Mouse (Mus musculus) left cerebral cortex, postnatal 10 days (tissue): Measurements from ENCODE around the gene Slc38a3. TPM values are rescaled to one million over a fixed set of nuclear protein-coding genes. Genes with fewer than 3 reads are reported as not detected.
A peak's percentile ranks its signal among the peaks of the same experiment; 100 is the strongest.

Experiments
- DNase-seq, 2 experiments: peaks; one replicate each; pipeline ENCODE4 v3.0.0; 2021 to 2022; ENCODE audit warnings: low spot score in 2 of 2, mixed read lengths in 1 of 2; ENCODE audit errors: extremely low spot score in 1 of 2
- intact Hi-C: fragments of 180-260 bp; cut with DNase I; formaldehyde crosslinking; loops from one replicate; pipeline ENCODE4 v1.15.1; 2025
- total RNA-seq, 2 experiments: library from RNA; stranded (reverse); gene quantifications; 2 replicates each; pipeline ENCODE4 v1.2.3; 2021

Slc38a3 gene
- total RNA-seq, 2 experiments from 2014 or later, result 84.1 to 90.3 TPM

- intact Hi-C loops, result no loop called here
These were observed 28.6 kb upstream of the Slc38a3 start for GRCm38 (mm10) chr9:107697811-107698521.

DNA sequence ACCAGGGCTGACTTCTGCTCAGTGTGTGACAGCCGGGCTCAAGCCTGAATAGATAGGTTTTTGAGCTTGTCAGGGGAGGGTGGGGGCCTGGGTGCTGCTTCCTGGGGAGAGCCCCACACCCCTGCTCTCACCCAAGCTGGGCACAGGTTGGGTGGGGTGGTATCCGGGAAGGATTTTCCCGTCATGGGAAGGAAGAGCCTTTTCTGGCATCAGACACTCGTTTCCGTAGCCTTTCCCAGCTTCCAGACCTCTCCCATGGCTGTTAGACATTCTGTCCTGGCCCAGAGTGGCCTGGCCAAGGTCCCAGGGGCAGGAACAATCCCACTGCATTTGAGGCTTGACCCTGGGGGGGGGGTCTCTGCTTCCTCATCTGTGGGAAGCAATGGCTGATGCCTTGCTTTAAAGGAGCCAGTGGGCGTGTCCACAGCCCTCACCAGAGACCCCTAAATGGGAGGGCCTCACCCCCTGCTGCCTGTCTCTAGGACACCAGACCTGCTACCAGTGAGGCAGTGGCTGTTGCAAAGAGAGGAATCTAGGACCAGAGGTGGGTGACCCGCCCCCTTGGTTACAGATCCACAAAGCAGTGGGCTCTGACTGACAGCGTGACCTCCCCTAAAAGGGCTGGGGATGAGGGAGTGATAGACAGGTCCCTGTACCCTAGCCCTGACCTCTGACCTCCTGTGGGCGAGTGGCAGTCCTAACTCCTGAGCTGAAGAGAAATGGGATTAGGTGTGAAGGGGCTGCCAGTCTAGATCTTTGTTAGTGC is 27.7 kb upstream of the Slc38a3 start:
- no peak for DNase-seq
- intact Hi-C loops, result no loop called here

More at GRCm38 (mm10) chr9:107697811-107698521, 28.6 kb upstream of the Slc38a3 start:
- DNase-seq, result no peak

GRCm38 (mm10) chr9:107696106-107696479 is 26.8 kb upstream of the Slc38a3 start:
- intact Hi-C loops, result no loop called here

DNA sequence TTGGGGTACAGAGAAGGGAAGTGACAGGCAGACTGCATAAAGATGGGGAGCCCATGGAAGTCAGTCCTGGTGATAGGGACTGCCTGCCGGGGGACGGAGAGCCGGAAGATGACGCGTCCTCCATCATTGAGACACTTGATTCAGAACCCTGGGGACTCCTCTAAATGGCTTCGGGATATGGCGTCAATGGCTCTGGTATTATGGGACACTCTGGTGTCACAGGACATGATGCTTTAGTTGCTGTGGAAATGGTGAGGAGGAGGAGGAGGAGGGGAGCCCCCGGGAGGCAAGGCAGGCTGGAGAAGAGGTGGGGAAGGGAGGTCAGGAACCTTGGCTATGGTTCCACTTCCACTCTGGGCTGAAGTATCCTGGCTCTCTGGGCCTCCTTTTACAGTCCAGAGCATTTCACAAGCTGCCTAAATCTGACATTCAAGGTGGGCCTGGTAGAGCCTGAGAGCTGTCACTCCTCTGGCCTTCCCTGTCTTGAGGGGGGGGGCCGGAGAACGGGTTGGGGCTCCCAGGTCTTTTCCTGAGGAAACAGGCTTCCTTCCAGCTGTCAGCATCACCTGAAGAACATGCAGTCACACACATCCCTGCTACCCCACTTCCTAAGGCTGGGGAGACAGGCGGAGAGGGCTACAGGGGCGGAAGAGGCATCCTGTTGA is 26.2 kb upstream of the Slc38a3 start:
- no peak for DNase-seq
- intact Hi-C loops, result no loop called here

More at GRCm38 (mm10) chr9:107696106-107696479, 26.8 kb upstream of the Slc38a3 start:
- no peak for DNase-seq

DNA sequence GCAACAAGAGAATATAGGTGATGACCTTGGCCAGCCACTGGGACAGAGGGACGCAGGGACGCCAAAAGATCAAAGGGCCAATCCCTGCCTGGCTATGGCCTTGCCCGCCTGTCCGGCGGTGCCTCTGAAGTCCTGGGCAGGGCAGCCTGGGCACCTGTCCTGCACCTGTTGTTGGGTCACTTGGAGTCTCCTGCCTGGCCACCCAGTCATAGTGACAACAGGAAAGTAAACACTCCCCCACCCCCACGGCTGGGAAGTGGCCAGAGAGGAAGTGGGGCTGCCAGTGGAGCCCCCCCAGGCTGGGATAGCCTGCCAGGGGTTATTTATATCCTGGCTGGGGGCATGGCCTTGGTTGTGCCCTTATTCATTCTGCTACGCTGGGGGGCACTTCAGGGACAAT is 25.3 kb upstream of the Slc38a3 start:
- no peak for DNase-seq
- intact Hi-C loops, result no loop called here

DNA sequence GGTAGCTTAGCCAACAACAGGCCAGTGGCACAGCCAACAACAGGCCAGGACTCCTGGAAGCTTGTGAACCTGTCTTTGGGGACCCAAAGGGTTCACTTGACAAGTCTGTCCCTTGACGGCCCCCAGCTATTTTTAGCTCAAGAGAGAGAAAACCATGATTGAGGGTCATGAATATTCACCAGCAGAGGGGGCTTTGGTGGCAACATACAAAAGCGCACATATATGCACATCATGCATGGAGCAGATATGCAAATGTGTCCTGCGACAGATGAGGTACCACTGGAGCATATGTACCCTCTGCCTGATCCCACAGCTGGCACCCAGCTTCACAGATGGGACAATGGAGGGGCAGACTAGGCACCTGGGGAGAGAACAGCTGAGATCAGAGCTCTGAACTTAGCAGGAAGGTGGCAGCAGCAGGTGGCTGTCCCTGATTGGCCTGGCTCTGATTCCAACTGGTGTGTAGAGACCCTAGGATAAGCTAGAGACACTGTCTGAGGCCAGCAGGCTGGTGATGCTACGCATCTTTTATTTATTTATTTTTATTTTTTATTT is 24.2 kb upstream of the Slc38a3 start:
- intact Hi-C loops, result no loop called here
- no peak for DNase-seq

DNA sequence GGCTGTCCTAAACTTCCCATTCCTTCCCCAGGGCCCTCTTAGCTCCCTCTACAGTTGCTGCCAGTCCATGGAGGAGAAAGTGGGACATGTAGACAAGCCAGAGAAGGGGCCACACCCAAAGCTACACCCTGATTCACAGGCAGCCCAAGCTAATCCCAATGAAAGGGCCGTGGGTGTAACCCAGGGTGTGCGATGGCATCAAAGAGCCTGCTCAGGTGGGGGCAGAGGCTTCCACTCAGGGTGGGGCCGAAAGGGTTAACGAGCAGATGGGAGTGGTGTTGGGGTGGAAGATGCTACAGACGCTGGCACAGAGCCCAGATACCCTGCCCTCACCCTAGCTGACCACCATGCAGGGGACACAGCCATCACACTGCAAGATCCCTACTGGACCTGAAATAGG is 23.5 kb upstream of the Slc38a3 start:
- DNase-seq, result no peak
- intact Hi-C loops, result no loop called here

- intact Hi-C loops, result no loop called here
- no peak for DNase-seq
These were observed 21.1 kb upstream of the Slc38a3 start for GRCm38 (mm10) chr9:107690391-107690790.

DNA sequence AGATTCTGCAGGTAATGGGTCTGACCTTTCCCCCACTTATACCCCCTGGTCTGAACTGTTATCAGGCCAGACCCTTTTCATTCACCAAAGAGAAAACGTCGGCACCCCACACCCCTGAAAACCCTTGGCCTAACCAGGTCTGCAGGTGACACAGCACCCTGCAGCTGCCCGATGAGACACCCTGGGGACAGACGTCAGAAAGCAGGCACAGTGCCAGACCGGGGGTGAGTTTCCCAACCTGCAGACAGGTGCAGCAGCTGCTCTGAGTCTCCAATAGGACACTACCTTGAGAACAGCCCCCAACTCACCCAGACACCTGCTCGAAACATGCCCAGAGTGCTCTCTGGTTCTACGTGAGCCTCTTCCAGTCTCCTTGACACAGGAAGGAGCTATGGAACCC is 19.6 kb upstream of the Slc38a3 start:
- no peak for DNase-seq
- intact Hi-C loops, result no loop called here

DNA sequence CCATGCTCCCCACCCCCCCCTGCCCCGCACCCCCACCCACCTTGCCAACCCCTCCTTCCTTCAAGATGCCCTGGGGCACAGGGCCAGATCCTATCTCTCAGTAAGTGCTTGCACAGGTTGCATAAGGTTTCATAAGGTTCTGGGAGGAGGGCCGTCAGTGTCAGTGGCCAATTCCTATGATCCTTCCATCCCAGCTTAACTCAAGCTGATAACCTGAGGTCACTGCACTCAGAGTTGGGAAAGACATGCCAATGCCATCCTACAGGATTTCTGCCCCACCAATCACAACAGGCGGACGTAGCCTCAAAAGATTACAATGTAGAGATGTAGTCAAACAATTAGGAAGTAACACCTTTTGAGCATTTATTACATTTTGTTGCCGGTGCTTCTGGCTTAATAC is 19.1 kb upstream of the Slc38a3 start:
- DNase-seq, result no peak
- intact Hi-C loops, result no loop called here

DNA sequence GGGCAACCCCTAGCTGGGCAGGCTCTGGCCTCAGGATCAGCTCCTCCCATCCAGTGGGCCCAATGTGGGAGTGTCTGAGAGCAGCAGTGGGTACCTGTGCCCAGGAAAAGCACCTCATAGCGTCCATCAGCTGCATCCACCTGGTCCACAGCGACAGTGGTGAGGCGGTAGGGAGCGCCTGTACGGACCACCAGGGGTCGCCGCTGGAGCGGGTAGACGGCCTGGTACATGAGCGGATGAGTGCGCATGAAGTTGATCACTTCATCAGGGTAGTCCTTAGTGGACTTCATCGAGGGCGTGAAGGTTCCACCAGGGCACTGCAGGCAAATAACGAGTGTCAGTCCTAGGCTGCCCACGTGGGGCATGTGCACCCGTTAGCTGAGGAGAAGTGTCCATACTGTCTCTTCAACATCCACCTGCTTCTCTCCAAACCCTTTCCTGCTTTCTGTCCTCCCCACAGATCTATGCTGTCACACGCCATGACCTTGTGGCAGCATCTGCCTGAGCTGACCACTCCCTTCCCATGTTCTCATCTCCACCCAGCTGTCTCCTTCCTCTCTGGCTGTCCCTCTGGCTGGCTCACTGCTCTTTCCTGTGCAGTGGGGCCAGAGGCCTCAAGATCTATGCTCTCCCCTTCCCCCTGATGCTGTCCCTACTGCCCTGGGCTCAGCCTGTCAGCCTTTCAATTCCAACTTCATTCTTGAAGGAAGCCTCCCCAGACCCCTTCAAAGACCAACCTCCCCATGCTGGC is 16.1 kb upstream of the Slc38a3 start:
- intact Hi-C loops, result loop anchor here (1.0 kb wide), 1 partner anchor 52 kb away; no protein-coding TSS in a partner anchor
- DNase-seq, result peak in 1 of 2 experiments; percentile 79

- intact Hi-C loops, result no loop called here
These were observed 13.1 kb upstream of the Slc38a3 start for GRCm38 (mm10) chr9:107682405-107682804.

DNA sequence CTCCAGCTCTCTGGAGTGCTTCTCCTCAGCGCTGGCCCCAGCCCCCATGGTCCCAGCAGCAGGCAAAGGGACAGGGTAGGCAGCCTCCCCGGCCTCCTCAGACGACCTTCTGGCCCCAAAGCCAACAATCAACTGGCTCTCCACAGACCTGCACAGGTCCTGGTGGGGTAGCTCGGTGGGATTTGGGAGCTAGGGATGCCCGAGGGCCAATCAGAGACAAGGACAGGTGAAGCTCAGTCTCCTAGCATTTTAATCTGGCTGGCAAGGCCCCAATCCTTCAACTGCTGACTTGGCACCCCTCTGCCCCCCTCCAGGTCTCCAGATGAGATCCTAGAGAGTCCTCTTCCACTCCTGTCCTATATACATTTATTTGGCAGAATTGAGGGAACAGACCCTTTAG is 10.2 kb upstream of the Slc38a3 start, which contains the start of gene Gnat1:
Gene Gnat1 (minus strand): TSS at position 212 of the 400 bp plus-strand sequence.
- intact Hi-C loops, result loop anchor here (5.0 kb wide), 1 partner anchor 77 kb away; no protein-coding TSS in a partner anchor
- no peak for DNase-seq

More at GRCm38 (mm10) chr9:107682405-107682804, 13.1 kb upstream of the Slc38a3 start:
- no peak for DNase-seq

DNA sequence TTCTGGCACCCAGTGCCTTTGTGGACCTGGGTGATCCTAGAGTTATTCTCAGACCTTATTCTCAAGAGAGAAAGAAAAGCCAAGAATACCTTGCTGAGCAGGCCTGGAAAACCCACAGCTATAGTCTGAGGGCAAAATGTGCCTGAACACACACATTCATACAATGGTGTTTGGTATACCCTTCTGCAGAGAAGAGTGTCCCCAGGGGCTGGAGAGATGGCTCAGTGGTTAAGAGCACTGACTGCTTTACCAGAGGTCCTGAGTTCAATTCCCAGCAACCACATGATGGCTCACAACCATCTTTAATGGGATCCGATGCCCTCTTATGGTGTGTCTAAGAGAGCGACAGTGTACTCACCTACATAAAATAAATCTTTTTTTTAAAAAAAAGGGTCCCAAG is 9.5 kb upstream of the Slc38a3 start:
- intact Hi-C loops, result loop anchor here (5.0 kb wide), 1 partner anchor 77 kb away; no protein-coding TSS in a partner anchor
- DNase-seq, result no peak

- intact Hi-C loops, result loop anchor here (5.0 kb wide), 1 partner anchor 76 kb away; no protein-coding TSS in a partner anchor
- DNase-seq, result peak; percentile 71 to 83
These were observed 8.6 kb upstream of the Slc38a3 start for GRCm38 (mm10) chr9:107677819-107678526.

DNA sequence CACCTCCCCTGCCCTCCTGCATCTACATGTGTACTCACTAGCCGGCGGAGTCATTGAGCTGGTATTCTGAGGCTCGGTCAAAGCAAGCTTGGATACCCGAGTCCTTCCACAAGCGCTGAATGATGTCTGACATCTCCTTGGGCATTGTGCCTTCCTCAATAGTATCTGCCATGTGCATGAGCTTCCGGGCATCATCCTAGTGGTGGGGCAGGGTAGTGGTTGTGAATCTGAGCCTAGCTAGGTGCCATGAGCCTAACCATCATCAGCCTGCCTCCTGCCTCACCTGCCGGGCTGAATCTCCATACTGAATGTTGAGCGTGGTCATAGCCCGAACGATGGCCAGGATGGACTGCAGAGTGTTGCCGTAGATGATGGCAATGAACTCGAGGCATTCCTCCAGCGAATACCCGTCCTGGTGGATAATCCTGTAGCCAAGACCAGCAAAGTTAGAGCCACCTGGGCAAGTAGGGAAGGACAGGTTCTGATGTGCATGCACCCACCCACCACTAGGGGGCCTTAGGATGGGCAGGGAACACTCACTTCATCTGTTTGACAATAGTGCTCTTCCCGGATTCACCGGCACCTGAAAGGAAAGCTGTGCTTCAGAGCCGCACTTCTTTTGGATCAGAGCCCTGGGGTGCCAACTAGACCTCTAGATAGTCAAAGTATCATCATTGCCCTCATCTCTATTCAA is 7.9 kb upstream of the Slc38a3 start:
- no peak for DNase-seq
- intact Hi-C loops, result loop anchor here (5.0 kb wide), 1 partner anchor 75 kb away; no protein-coding TSS in a partner anchor

- intact Hi-C loops, result loop anchor here (1.0 to 5.0 kb wide), 2 partner anchors 31 to 74 kb away; no protein-coding TSS in a partner anchor
- no peak for DNase-seq
These were observed 7.0 kb upstream of the Slc38a3 start for GRCm38 (mm10) chr9:107676302-107676701.
